Comparison of ENCODE assay signal across 10 mouse cellular contexts in the genomic region with DNA sequence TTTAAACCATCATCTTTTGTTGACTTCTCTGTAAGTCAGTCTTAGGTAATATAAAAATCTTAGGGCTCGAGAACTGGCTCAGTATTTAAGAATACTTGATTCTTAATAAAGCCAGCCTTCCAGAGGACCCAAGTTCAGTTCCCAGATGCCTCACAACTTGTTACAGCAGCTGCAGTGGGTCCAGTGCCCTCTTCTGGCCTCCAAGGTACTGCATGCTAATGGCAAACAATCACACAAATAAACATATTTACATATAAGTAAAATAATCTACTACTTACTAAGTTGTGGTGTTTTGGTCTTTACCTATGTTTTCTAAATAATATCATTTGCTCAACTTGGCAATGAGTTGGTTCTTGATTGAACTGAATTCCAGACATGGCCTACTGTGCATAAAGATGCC. TPM values are rescaled to one million over a fixed set of nuclear protein-coding genes. Genes with fewer than 3 reads are reported as not detected.
DNase-seq lines count a peak whose midpoint lies in the region; ATAC-seq lines count a peak whose summit lies in the region.
"Had no signal": no experiment of that assay in that cellular context is flagged by ENCODE, and none has a peak within 500 bp of the region (broad histone marks: within the 10 kb centered on the region; RNA-seq: fewer than 3 reads in every experiment).

No protein-coding gene starts in this region.

- ATAC-seq in neural tube, embryonic 11.5 days (ENCODE audit: insufficient read depth, low FRiP score, low TSS enrichment): no peak
- no peak for ATAC-seq in stomach, embryonic 16.5 days (ENCODE audit: insufficient read depth, low FRiP score)

- 88% methylated on average over 1 of the region's 1 CpGs for WGBS in neural tube, embryonic 11.5 days
- WGBS in stomach, embryonic 16.5 days: 91% methylated on average over 1 of the region's 1 CpGs

- no peaks in the 10 kb centered on the region for H3K4me1 ChIP-seq in neural tube, embryonic 11.5 days (ENCODE audit: control insufficient read depth, insufficient read depth, low read length)
- H3K4me1 ChIP-seq in stomach, embryonic 16.5 days (ENCODE audit: control insufficient read depth, insufficient read depth, low read length): 0 out of 2 replicates have a peak, but pooled peaks cover 7% of the 10 kb centered on the region

- H3K9ac ChIP-seq in neural tube, embryonic 11.5 days (ENCODE audit: low read length): no peak overlapping the region
- H3K9ac ChIP-seq in stomach, embryonic 16.5 days (ENCODE audit: low read length): no peak overlapping the region

- H3K9me3 ChIP-seq in neural tube, embryonic 11.5 days (ENCODE audit: control insufficient read depth, low read length): peaks cover 13% of the 10 kb centered on the region
- H3K9me3 ChIP-seq in stomach, embryonic 16.5 days (replicated peaks; ENCODE audit: control insufficient read depth, low read length): peaks cover 45% of the 10 kb centered on the region

- intact Hi-C loops in gastrocnemius, postnatal 14 days (cut with DNase I; ENCODE audit: low total_unique reads): no loop called here

- H3K27me3 ChIP-seq in neural tube, embryonic 11.5 days (ENCODE audit: control insufficient read depth, insufficient read depth, low read length): no peaks in the 10 kb centered on the region
- no peaks in the 10 kb centered on the region for H3K27me3 ChIP-seq in stomach, embryonic 16.5 days (ENCODE audit: control insufficient read depth, insufficient read depth, low read length)

- H3K36me3 ChIP-seq in neural tube, embryonic 11.5 days (ENCODE audit: control insufficient read depth, insufficient read depth, low read length): peaks cover 41% of the 10 kb centered on the region
- H3K36me3 ChIP-seq in stomach, embryonic 16.5 days (ENCODE audit: control insufficient read depth, insufficient read depth, low read length): peaks cover 48% of the 10 kb centered on the region

- peak overlapping the region; percentile 88 for H3K4me3 ChIP-seq in neural tube, embryonic 11.5 days (ENCODE audit: low read depth, low read length)
- H3K4me3 ChIP-seq in stomach, embryonic 16.5 days (replicated peaks; ENCODE audit: low read length): peak overlapping the region; percentile 31

- DNase-seq in cerebellum, adult 11-12 months: peak; percentile 19
- no peak for DNase-seq in cerebellum, adult 11 months
- DNase-seq in neural tube, embryonic 11.5 days (ENCODE audit: low spot score): no peak
- no peak for DNase-seq in neural tube, embryonic 10.5 days (ENCODE audit: extremely low spot score, low spot score)
- DNase-seq in liver: peak; percentile 42
- DNase-seq in gastrocnemius, postnatal 14 days: no peak
- no peak for DNase-seq in right cerebral cortex, postnatal 36 days (ENCODE audit: low spot score in 2 of 2)

- H3K4me2 ChIP-seq in neural tube, embryonic 11.5 days (ENCODE audit: low read depth): peak overlapping the region; percentile 34; the same call in 1 of the 2 replicates
- peak overlapping the region; percentile 46 for H3K4me2 ChIP-seq in stomach, embryonic 16.5 days (ENCODE audit: low read depth, low read length)

- no peak overlapping the region for H3K27ac ChIP-seq in neural tube, embryonic 11.5 days (ENCODE audit: low read depth, low read length)
- no peak overlapping the region for H3K27ac ChIP-seq in stomach, embryonic 16.5 days (ENCODE audit: low read length)

RNA-seq across cellular contexts. Expression of a gene that starts 1.2 kb away (rescaled TPM):
- polyA plus RNA-seq in neural tube, embryonic 11.5 days (2014; fragmentation: Nextera tagmentation; extraction: Ambion mirVana): 84.8 and 86.8 TPM in 2 replicates
- polyA plus RNA-seq in stomach, embryonic 16.5 days (2015; fragmentation: Nextera tagmentation; extraction: Ambion mirVana): 62.8 and 63.0 TPM in 2 replicates
- total RNA-seq in gastrocnemius, postnatal 14 days (2021): 10 to 100 TPM; 14.0 to 15.1 TPM

RNA-seq across cellular contexts. Expression of a gene that starts 4.3 kb away (rescaled TPM):
- 13.1 and 14.9 TPM in 2 replicates for polyA plus RNA-seq in neural tube, embryonic 11.5 days (2014; fragmentation: Nextera tagmentation; extraction: Ambion mirVana)
- polyA plus RNA-seq in stomach, embryonic 16.5 days (2015; fragmentation: Nextera tagmentation; extraction: Ambion mirVana): 10.8 and 13.6 TPM in 2 replicates
- 1 to 10 TPM; 2.2 to 2.5 TPM for total RNA-seq in gastrocnemius, postnatal 14 days (2021)

RNA-seq across cellular contexts. Expression of a gene that starts 53.8 kb away (rescaled TPM):
- polyA plus RNA-seq in neural tube, embryonic 11.5 days (2014; fragmentation: Nextera tagmentation; extraction: Ambion mirVana): not detected in 2 replicates
- polyA plus RNA-seq in stomach, embryonic 16.5 days (2015; fragmentation: Nextera tagmentation; extraction: Ambion mirVana): not detected in 2 replicates
- not detected for total RNA-seq in gastrocnemius, postnatal 14 days (2021)
- polyA plus RNA-seq: C2C12; large intestine, adult 2 months had no signal

Comparison
In these comparisons a context has a peak if more than half of its experiments do, and no peak if none do; other contexts are left out.
1. DNase-seq: peak in cerebellum, adult 11-12 months (single experiment) and liver (single experiment); none in cerebellum, adult 11 months (single experiment), neural tube, embryonic 11.5 days (single experiment), neural tube, embryonic 10.5 days (single experiment), gastrocnemius, postnatal 14 days (single experiment) and right cerebral cortex, postnatal 36 days (0 of 2).